24 mouse cellular contexts compared by ENCODE assay signal in genomic region chr11:59743712-59744111, GRCm38 (mm10). TPM values are rescaled to one million over a fixed set of nuclear protein-coding genes. Genes with fewer than 3 reads are reported as not detected.
DNase-seq lines count a peak whose midpoint lies in the region; ATAC-seq and TF ChIP-seq lines count a peak whose summit lies in the region.
"Had no signal": no experiment of that assay in that cellular context is flagged by ENCODE, and none has a peak within 500 bp of the region (broad histone marks: within the 10 kb centered on the region; RNA-seq: fewer than 3 reads in every experiment).

No protein-coding gene starts in this region.

- H3K9me3 ChIP-seq in hindbrain, embryonic 16.5 days (ENCODE audit: control insufficient read depth, low read length) = no peaks in the 10 kb centered on the region
- H3K9me3 ChIP-seq in hindbrain, embryonic 12.5 days (replicated peaks) = no peaks in the 10 kb centered on the region
- no peaks in the 10 kb centered on the region for H3K9me3 ChIP-seq in midbrain, embryonic 11.5 days (ENCODE audit: control insufficient read depth, low read length)
- H3K9me3 ChIP-seq in midbrain, embryonic 13.5 days = no peaks in the 10 kb centered on the region
- no peaks in the 10 kb centered on the region for H3K9me3 ChIP-seq in embryonic facial prominence, embryonic 15.5 days (replicated peaks)
- H3K9me3 ChIP-seq: embryonic facial prominence, embryonic 12.5 days; forebrain, embryonic 10.5 days; forebrain, embryonic 13.5 days; heart, embryonic 12.5 days; heart, embryonic 15.5 days; hindbrain, embryonic 10.5 days had no signal

- no peak for TF ChIP-seq CTCF in cerebellum, adult 2 months (IDR thresholded peaks at IDR 0.05; ENCODE audit: borderline replicate concordance, insufficient read depth, low read depth, low read length)

- WGBS in cerebellum, adult 2 months = 36% methylated on average over 1 of the region's 1 CpGs
- WGBS in hindbrain, embryonic 16.5 days = 100% methylated on average over 1 of the region's 1 CpGs
- 100% methylated on average over 1 of the region's 1 CpGs for WGBS in hindbrain, embryonic 12.5 days
- WGBS in midbrain, embryonic 11.5 days = 100% methylated on average over 1 of the region's 1 CpGs
- 100% methylated on average over 1 of the region's 1 CpGs for WGBS in midbrain, embryonic 13.5 days
- 76% methylated on average over 1 of the region's 1 CpGs for WGBS in embryonic facial prominence, embryonic 15.5 days

- no peak overlapping the region for H3K4me3 ChIP-seq in cerebellum, adult 2 months (replicated peaks; ENCODE audit: insufficient read depth, low read depth, low read length)
- H3K4me3 ChIP-seq in hindbrain, embryonic 16.5 days (ENCODE audit: low read length) = no peak overlapping the region
- H3K4me3 ChIP-seq in hindbrain, embryonic 12.5 days = no peak overlapping the region
- no peak overlapping the region for H3K4me3 ChIP-seq in midbrain, embryonic 11.5 days (ENCODE audit: low read depth, low read length)
- no peak overlapping the region for H3K4me3 ChIP-seq in midbrain, embryonic 13.5 days (replicated peaks)
- H3K4me3 ChIP-seq in embryonic facial prominence, embryonic 15.5 days (replicated peaks) = no peak overlapping the region
- H3K4me3 ChIP-seq: embryonic facial prominence, embryonic 12.5 days; forebrain, embryonic 10.5 days; forebrain, embryonic 13.5 days; heart, embryonic 12.5 days; heart, embryonic 15.5 days; hindbrain, embryonic 10.5 days had no signal

- ATAC-seq in hindbrain, embryonic 16.5 days = no peak
- ATAC-seq in hindbrain, embryonic 12.5 days (ENCODE audit: low FRiP score) = no peak
- ATAC-seq in midbrain, embryonic 11.5 days (ENCODE audit: low FRiP score) = no peak
- no peak for ATAC-seq in midbrain, embryonic 13.5 days
- no peak for ATAC-seq in embryonic facial prominence, embryonic 15.5 days (ENCODE audit: insufficient number of reproducible peaks, low FRiP score, low TSS enrichment, low read depth)
- ATAC-seq: activated CD4-positive, CD25-positive, alpha-beta regulatory T cell, adult 4 months; forebrain, embryonic 13.5 days; forebrain, embryonic 16.5 days had no signal

- peaks cover 40% of the 10 kb centered on the region for H3K36me3 ChIP-seq in hindbrain, embryonic 16.5 days (ENCODE audit: control insufficient read depth, insufficient read depth, low read length)
- H3K36me3 ChIP-seq in hindbrain, embryonic 12.5 days = peaks cover 68% of the 10 kb centered on the region
- H3K36me3 ChIP-seq in midbrain, embryonic 11.5 days (ENCODE audit: control insufficient read depth, insufficient read depth, low read length) = peaks cover 20% of the 10 kb centered on the region
- peaks cover 67% of the 10 kb centered on the region for H3K36me3 ChIP-seq in midbrain, embryonic 13.5 days
- peaks cover 70% of the 10 kb centered on the region for H3K36me3 ChIP-seq in embryonic facial prominence, embryonic 15.5 days

- 0 out of 2 replicates have a peak overlapping the region, but pooled peaks have one; percentile 26 for H3K27ac ChIP-seq in cerebellum, adult 2 months (ENCODE audit: insufficient read depth, low read length)
- H3K27ac ChIP-seq in hindbrain, embryonic 16.5 days (ENCODE audit: low read depth, low read length) = peak overlapping the region; percentile 18; the same call in 1 of the 2 replicates
- H3K27ac ChIP-seq in hindbrain, embryonic 12.5 days = no peak overlapping the region
- H3K27ac ChIP-seq in midbrain, embryonic 11.5 days (ENCODE audit: low read depth, low read length) = no peak overlapping the region
- H3K27ac ChIP-seq in midbrain, embryonic 13.5 days = no peak overlapping the region
- H3K27ac ChIP-seq in embryonic facial prominence, embryonic 15.5 days (replicated peaks) = peak overlapping the region; percentile 39; the same call in 1 of the 2 replicates
- H3K27ac ChIP-seq: embryonic facial prominence, embryonic 12.5 days; forebrain, embryonic 10.5 days; forebrain, embryonic 13.5 days; heart, embryonic 15.5 days; hindbrain, embryonic 10.5 days; hindbrain, embryonic 14.5 days had no signal

- no peak for TF ChIP-seq POLR2A in cerebellum, adult 2 months (IDR thresholded peaks at IDR 0.05; ENCODE audit: borderline replicate concordance, insufficient read depth, low read length)

- no peak overlapping the region for H3K9ac ChIP-seq in hindbrain, embryonic 16.5 days (ENCODE audit: low read depth, low read length)
- H3K9ac ChIP-seq in hindbrain, embryonic 12.5 days = no peak overlapping the region
- H3K9ac ChIP-seq in midbrain, embryonic 11.5 days (ENCODE audit: low read length) = no peak overlapping the region
- no peak overlapping the region for H3K9ac ChIP-seq in midbrain, embryonic 13.5 days (replicated peaks)
- no peak overlapping the region for H3K9ac ChIP-seq in embryonic facial prominence, embryonic 15.5 days
- H3K9ac ChIP-seq: embryonic facial prominence, embryonic 12.5 days; forebrain, embryonic 13.5 days; heart, embryonic 12.5 days; heart, embryonic 15.5 days; hindbrain, embryonic 14.5 days had no signal

- peaks cover 31% of the 10 kb centered on the region for H3K4me1 ChIP-seq in cerebellum, adult 2 months (ENCODE audit: control insufficient read depth, insufficient read depth, low read length)
- no peaks in the 10 kb centered on the region for H3K4me1 ChIP-seq in hindbrain, embryonic 16.5 days (ENCODE audit: control insufficient read depth, insufficient read depth, low read depth, low read length)
- H3K4me1 ChIP-seq in hindbrain, embryonic 12.5 days = no peaks in the 10 kb centered on the region
- H3K4me1 ChIP-seq in midbrain, embryonic 11.5 days (ENCODE audit: control insufficient read depth, insufficient read depth, low read length) = no peaks in the 10 kb centered on the region
- no peaks in the 10 kb centered on the region for H3K4me1 ChIP-seq in midbrain, embryonic 13.5 days (replicated peaks)
- no peaks in the 10 kb centered on the region for H3K4me1 ChIP-seq in embryonic facial prominence, embryonic 15.5 days
- H3K4me1 ChIP-seq: embryonic facial prominence, embryonic 12.5 days; forebrain, embryonic 10.5 days; forebrain, embryonic 13.5 days; heart, embryonic 12.5 days; heart, embryonic 15.5 days; hindbrain, embryonic 10.5 days had no signal

- peak in 1 of 2 experiments; percentile 38 for DNase-seq in cerebellum, adult 2 months
- DNase-seq in cerebellum, adult 8-10 months = no peak
- DNase-seq in midbrain, embryonic 11.5 days (ENCODE audit: low spot score, missing footprints) = peak; percentile 41
- no peak for DNase-seq in thymus, postnatal 25 days
- DNase-seq: adrenal gland, adult 8-10 months; adrenal gland, postnatal 25 days; embryo, embryonic 11 days; gastrocnemius, postnatal 25 days; heart, adult 18-20 months; heart, postnatal 10 days; heart, postnatal 36 days had no signal

- no peaks in the 10 kb centered on the region for H3K27me3 ChIP-seq in cerebellum, adult 2 months (ENCODE audit: control insufficient read depth, insufficient read depth, low read length)
- no peaks in the 10 kb centered on the region for H3K27me3 ChIP-seq in hindbrain, embryonic 16.5 days (replicated peaks; ENCODE audit: control insufficient read depth, insufficient read depth, low read length)
- no peaks in the 10 kb centered on the region for H3K27me3 ChIP-seq in hindbrain, embryonic 12.5 days
- H3K27me3 ChIP-seq in midbrain, embryonic 11.5 days (ENCODE audit: control insufficient read depth, insufficient read depth, low read length) = no peaks in the 10 kb centered on the region
- no peaks in the 10 kb centered on the region for H3K27me3 ChIP-seq in midbrain, embryonic 13.5 days
- H3K27me3 ChIP-seq in embryonic facial prominence, embryonic 15.5 days = no peaks in the 10 kb centered on the region
- H3K27me3 ChIP-seq: embryonic facial prominence, embryonic 12.5 days; forebrain, embryonic 13.5 days; heart, embryonic 12.5 days; heart, embryonic 15.5 days had no signal

- H3K4me2 ChIP-seq in hindbrain, embryonic 16.5 days (ENCODE audit: low read length) = no peak overlapping the region
- no peak overlapping the region for H3K4me2 ChIP-seq in hindbrain, embryonic 12.5 days (replicated peaks)
- H3K4me2 ChIP-seq in midbrain, embryonic 11.5 days = no peak overlapping the region
- no peak overlapping the region for H3K4me2 ChIP-seq in midbrain, embryonic 13.5 days (replicated peaks)
- H3K4me2 ChIP-seq in embryonic facial prominence, embryonic 15.5 days (replicated peaks) = no peak overlapping the region
- H3K4me2 ChIP-seq: embryonic facial prominence, embryonic 12.5 days; forebrain, embryonic 13.5 days; heart, embryonic 12.5 days; heart, embryonic 15.5 days; hindbrain, embryonic 14.5 days had no signal

RNA-seq across cellular contexts. Expression of gene Pld6, which starts 43.7 kb away (rescaled TPM):
- polyA plus RNA-seq in cerebellum, adult 2 months (2012; rRNA removed) = 2.3 and 2.5 TPM in 2 replicates
- polyA plus RNA-seq in hindbrain, embryonic 16.5 days (2015; fragmentation: Nextera tagmentation; extraction: Ambion mirVana) = 21.3 and 25.2 TPM in 2 replicates
- 1.2 and 1.5 TPM in 2 replicates for polyA plus RNA-seq in hindbrain, embryonic 12.5 days (2016; fragmentation: Nextera tagmentation; extraction: Ambion mirVana)
- polyA plus RNA-seq in midbrain, embryonic 11.5 days (2014; fragmentation: Nextera tagmentation; extraction: Ambion mirVana) = 0.36 and 0.79 TPM in 2 replicates
- polyA plus RNA-seq in midbrain, embryonic 13.5 days (2015; fragmentation: Nextera tagmentation; extraction: Ambion mirVana) = 2.4 and 2.7 TPM in 2 replicates
- 2.8 and 3.8 TPM in 2 replicates for polyA plus RNA-seq in embryonic facial prominence, embryonic 15.5 days (2015; fragmentation: Nextera tagmentation; extraction: Ambion mirVana)
- polyA plus RNA-seq: activated CD4-positive, CD25-positive, alpha-beta regulatory T cell, adult 4 months had no signal

Comparison
In these comparisons a context has a peak if more than half of its experiments do, and no peak if none do; other contexts are left out.
1. H3K27ac ChIP-seq: peak in cerebellum, adult 2 months (single experiment), hindbrain, embryonic 16.5 days (single experiment) and embryonic facial prominence, embryonic 15.5 days (single experiment); none in hindbrain, embryonic 12.5 days (single experiment), midbrain, embryonic 11.5 days (single experiment) and midbrain, embryonic 13.5 days (single experiment).